Mouse (Mus musculus) midbrain, embryonic 15.5 days (tissue): ENCODE measurements around the gene Gatc. TPM values are rescaled to one million over a fixed set of nuclear protein-coding genes. Genes with fewer than 3 reads are reported as not detected.

Source experiments
- ATAC-seq: fragments of 200-750 bp; cut with Nextera tagmentation; replicated peaks from 2 replicates; pipeline ENCODE4 v1.8.0; 2017; ENCODE audit warnings: moderate TSS enrichment
- H3K27ac ChIP-seq: fragments of 300-500 bp; sonication (generic); 2 replicates; pipeline ENCODE4 v1.5.1; 2015; ENCODE audit warnings: mild to moderate bottlenecking, inconsistent platforms
- H3K27me3 ChIP-seq: fragments of 300-500 bp; sonication (generic); replicated peaks from 2 replicates; pipeline ENCODE4 v1.6.1; 2015; ENCODE audit warnings: inconsistent platforms
- H3K36me3 ChIP-seq: fragments of 300-500 bp; sonication (generic); replicated peaks from 2 replicates; pipeline ENCODE4 v1.6.1; 2015; ENCODE audit warnings: inconsistent platforms
- H3K4me1 ChIP-seq: fragments of 300-500 bp; sonication (generic); 2 replicates; pipeline ENCODE4 v1.6.1; 2015; ENCODE audit warnings: inconsistent platforms
- H3K4me2 ChIP-seq: fragments of 300-500 bp; sonication (generic); 2 replicates; pipeline ENCODE4 v1.6.1; 2015; ENCODE audit warnings: inconsistent platforms, mild to moderate bottlenecking, moderate library complexity
- H3K4me3 ChIP-seq: fragments of 300-500 bp; sonication (generic); 2 replicates; pipeline ENCODE4 v1.5.1; 2015; ENCODE audit warnings: mild to moderate bottlenecking, inconsistent platforms
- H3K9ac ChIP-seq: fragments of 300-500 bp; sonication (generic); 2 replicates; pipeline ENCODE4 v1.6.1; 2015; ENCODE audit warnings: mild to moderate bottlenecking, inconsistent platforms
- H3K9me3 ChIP-seq: fragments of 300-500 bp; sonication (generic); 2 replicates; pipeline ENCODE4 v1.6.1; 2016; ENCODE audit warnings: inconsistent platforms
- WGBS: fragments of 180-500 bp; shearing (Covaris S2); methylation state at CpG from one replicate; pipeline ENCODE4 v1.1.7; 2015; ENCODE audit warnings: mixed read lengths; 5-methylcytosine and 5-hydroxymethylcytosine counted together
- polyA plus RNA-seq: library from polyadenylated mRNA; unstranded; fragments of >200 nt; fragmentation: Nextera tagmentation; extraction: Ambion mirVana; gene quantifications from 2 replicates; pipeline ENCODE4 v1.2.1, GENCODE M21; 2015

Gatc gene
- polyA plus RNA-seq, 1 experiment from 2014 or later, result 39.4 TPM

GRCm38 (mm10) chr5:115358872-115359271 lies 17.9 kb upstream of the Gatc start:
- ATAC-seq, result no peak
- Histone ChIP-seq H3K27me3 (no peaks in the 10 kb centered on the region), H3K9me3 (no peaks in the 10 kb centered on the region), H3K4me1 (no peaks in the 10 kb centered on the region), H3K9ac (no peak overlapping the region), H3K4me2 (no peak overlapping the region), H3K36me3 (no peaks in the 10 kb centered on the region), H3K4me3 (no peak overlapping the region), H3K27ac (no peak overlapping the region)
- 5% methylated on average over 12 of the region's 12 CpGs for WGBS

DNA sequence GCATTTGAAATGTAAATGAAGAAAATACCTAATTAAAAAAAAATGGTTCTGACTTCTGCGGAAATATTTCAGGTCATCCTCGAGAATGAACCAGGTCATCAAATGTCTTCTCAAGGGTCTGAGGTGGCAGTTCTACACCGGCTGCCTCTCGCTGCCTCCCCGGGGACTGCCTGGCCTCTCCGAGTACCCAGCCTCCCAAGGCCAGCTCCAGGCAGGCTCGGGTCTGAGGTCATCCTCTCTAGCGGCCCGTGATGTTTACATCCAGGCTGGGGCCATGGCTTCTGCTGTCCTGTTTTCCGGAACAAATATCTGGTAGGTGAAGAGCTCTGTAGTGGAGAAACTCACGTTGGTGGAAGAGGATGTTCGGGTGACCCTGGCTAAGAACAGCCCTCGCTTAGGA lies 14.1 kb upstream of the Gatc start:
- H3K4me2 ChIP-seq, result no peak overlapping the region
- H3K9me3 ChIP-seq, result no peaks in the 10 kb centered on the region
- H3K4me1 ChIP-seq, result no peaks in the 10 kb centered on the region
- H3K36me3 ChIP-seq, result no peaks in the 10 kb centered on the region
- ATAC-seq, result no peak
- H3K27me3 ChIP-seq, result no peaks in the 10 kb centered on the region
- H3K9ac ChIP-seq, result no peak overlapping the region
- no peak overlapping the region for H3K27ac ChIP-seq
- WGBS, result 61% methylated on average over 13 of the region's 13 CpGs
- no peak overlapping the region for H3K4me3 ChIP-seq

DNA sequence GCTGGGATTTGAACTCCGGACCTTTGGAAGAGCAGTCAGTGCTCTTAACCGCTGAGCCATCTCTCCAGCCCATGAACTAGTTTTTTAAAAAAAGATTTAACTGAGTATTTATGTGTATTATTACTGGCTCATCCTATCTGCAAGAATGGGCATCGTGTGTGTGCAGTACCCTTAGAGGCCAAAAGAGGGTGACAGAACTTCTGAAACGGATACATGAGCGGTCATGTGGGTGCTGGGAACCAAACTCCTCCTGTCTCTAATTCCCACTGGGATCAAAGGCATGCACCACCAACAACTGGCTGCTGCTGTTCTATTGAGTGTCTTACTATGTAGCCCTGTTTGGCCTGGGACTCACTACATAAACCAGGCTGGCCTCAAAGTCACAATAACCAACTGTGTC lies 10.4 kb upstream of the Gatc start:
- Histone ChIP-seq H3K27me3 (no peaks in the 10 kb centered on the region), H3K9ac (no peak overlapping the region), H3K4me3 (no peak overlapping the region), H3K27ac (no peak overlapping the region), H3K9me3 (no peaks in the 10 kb centered on the region), H3K36me3 (no peaks in the 10 kb centered on the region), H3K4me1 (peaks cover 21% of the 10 kb centered on the region), H3K4me2 (no peak overlapping the region)
- no peak for ATAC-seq
- 77% methylated on average over 5 of the region's 5 CpGs for WGBS

GRCm38 (mm10) chr5:115349225-115349555 lies 8.2 kb upstream of the Gatc start:
- H3K4me1 ChIP-seq, result peaks cover 24% of the 10 kb centered on the region
- WGBS, result under 1% methylated on average over 18 of the region's 18 CpGs
- no peaks in the 10 kb centered on the region for H3K9me3 ChIP-seq
- H3K9ac ChIP-seq, result peak overlapping the region; percentile 56
- H3K27me3 ChIP-seq, result no peaks in the 10 kb centered on the region
- H3K27ac ChIP-seq, result peak overlapping the region; percentile 83
- ATAC-seq, result peak; percentile 53
- peak overlapping the region; percentile 62 for H3K4me2 ChIP-seq
- peak overlapping the region; percentile 88 for H3K4me3 ChIP-seq
- peaks cover 14% of the 10 kb centered on the region for H3K36me3 ChIP-seq

DNA sequence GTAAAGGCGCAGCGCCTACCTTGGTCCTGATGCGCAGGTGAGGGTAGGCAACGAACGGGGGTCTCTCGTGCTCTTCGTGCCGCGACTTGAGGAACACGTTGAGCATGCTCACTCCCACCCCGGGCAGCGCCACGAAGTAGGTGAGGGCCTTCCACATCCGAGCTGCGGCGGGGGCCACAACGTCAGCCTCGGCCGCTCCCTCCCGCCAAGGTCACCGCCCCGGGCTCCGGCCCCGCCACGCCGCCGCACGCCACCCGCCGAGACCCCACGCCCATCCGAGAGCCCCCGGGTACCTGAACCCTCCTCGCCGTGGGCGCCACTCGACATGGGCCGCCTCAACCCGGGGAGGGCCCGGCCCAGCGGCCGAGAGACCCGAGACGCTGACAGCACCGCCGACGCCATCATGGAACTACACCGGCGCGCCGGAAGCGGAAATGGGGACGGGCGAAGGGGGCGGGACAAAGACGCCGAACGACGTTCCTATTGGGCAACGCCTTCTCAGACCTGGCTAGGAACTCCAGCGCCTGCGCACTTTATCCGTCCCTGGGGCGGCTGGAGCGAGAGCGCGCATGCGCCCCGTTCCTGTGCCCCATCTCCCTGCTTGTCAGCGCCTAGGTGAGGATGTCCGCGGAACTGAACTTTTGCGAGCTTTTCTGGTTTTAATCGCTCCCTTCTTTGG lies 7.7 kb upstream of the Gatc start, which contains the start of gene Cox6a1:
Gene Cox6a1 (minus strand): TSS at position 436 of the 679 bp plus-strand sequence.
- Histone ChIP-seq H3K4me2 (peak within 1 kb of the TSS; percentile 86), H3K4me3 (peak within 1 kb of the TSS; percentile 88), H3K27ac (peak within 1 kb of the TSS; percentile 83), H3K27me3 (no peaks in the 10 kb centered on the region), H3K36me3 (peaks cover 18% of the 10 kb centered on the region), H3K4me1 (peaks cover 24% of the 10 kb centered on the region), H3K9ac (peak within 1 kb of the TSS; percentile 79), H3K9me3 (no peaks in the 10 kb centered on the region)
- WGBS, result under 1% methylated on average over 67 of the region's 74 CpGs
- peak; percentile 92 for ATAC-seq

- peak overlapping the region; percentile 86 for H3K4me2 ChIP-seq
- no peaks in the 10 kb centered on the region for H3K27me3 ChIP-seq
- H3K9me3 ChIP-seq, result no peaks in the 10 kb centered on the region
- 3% methylated on average over 5 of the region's 5 CpGs for WGBS
- ATAC-seq, result no peak
- no peak overlapping the region for H3K27ac ChIP-seq
- peak overlapping the region; percentile 79; the same call in 1 of the 2 replicates for H3K9ac ChIP-seq
- peak overlapping the region; percentile 88 for H3K4me3 ChIP-seq
- H3K36me3 ChIP-seq, result peaks cover 29% of the 10 kb centered on the region
- H3K4me1 ChIP-seq, result peaks cover 27% of the 10 kb centered on the region
Measured at GRCm38 (mm10) chr5:115347564-115347963, 6.6 kb upstream of the Gatc start.

GRCm38 (mm10) chr5:115341314-115342165 lies 562 bp upstream of the Gatc start:
- peak overlapping the region; percentile 70 for H3K4me3 ChIP-seq
- H3K9me3 ChIP-seq, result no peaks in the 10 kb centered on the region
- H3K27ac ChIP-seq, result peak overlapping the region; percentile 87
- H3K4me2 ChIP-seq, result peak overlapping the region; percentile 67
- 13% methylated on average over 36 of the region's 36 CpGs for WGBS
- H3K4me1 ChIP-seq, result peaks cover 31% of the 10 kb centered on the region
- no peaks in the 10 kb centered on the region for H3K27me3 ChIP-seq
- H3K9ac ChIP-seq, result peak overlapping the region; percentile 85
- peaks cover 32% of the 10 kb centered on the region for H3K36me3 ChIP-seq
- peak; percentile 13 for ATAC-seq

DNA sequence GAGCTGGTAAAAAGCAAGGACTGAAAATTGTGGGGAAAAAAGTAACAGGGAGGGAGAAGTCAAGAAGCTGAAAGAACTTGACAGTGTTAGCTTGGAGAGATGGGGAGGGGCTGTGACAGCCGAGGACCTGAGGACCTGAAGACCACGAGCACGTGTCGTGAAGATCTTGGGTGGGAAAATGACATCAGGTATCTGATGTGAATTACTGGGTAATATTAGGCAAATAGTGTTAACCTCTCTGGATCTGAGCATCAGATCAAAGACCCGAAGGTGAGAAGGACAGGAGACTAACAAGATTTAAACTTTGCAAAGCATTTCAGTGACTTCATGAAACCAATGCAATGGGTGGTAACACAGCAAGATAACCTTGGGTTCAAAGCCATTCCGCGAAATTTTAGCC lies 971 bp downstream of the Gatc start:
- Histone ChIP-seq H3K36me3 (peaks cover 37% of the 10 kb centered on the region), H3K4me3 (peak overlapping the region; percentile 70), H3K4me2 (peak overlapping the region; percentile 67), H3K9me3 (no peaks in the 10 kb centered on the region), H3K27ac (no peak overlapping the region), H3K4me1 (peaks cover 26% of the 10 kb centered on the region), H3K27me3 (no peaks in the 10 kb centered on the region), H3K9ac (peak overlapping the region; percentile 85; the same call in 1 of the 2 replicates)
- no peak for ATAC-seq
- WGBS, result 28% methylated on average over 7 of the region's 7 CpGs

DNA sequence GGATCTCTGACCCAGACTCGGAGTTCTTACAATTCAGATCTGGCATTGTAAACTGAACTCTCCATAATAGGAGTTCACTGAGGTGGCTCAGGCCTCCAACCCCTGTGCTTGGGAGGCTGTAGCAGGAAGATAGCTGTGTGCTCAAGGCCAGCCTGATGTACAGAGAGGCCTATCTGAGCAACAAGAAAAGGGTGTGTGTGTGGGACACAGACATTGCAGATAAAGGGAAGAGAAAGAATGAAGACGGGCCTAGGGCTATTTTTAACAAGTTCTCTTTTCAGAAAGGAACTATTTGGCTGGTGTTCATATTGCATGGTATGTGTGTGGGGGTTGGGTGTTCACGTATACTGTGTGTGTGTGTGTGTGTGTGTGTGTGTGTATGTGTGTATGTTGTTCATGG lies 7.4 kb downstream of the Gatc start:
- H3K4me1 ChIP-seq, result peaks cover 17% of the 10 kb centered on the region
- H3K36me3 ChIP-seq, result peaks cover 60% of the 10 kb centered on the region
- no peak overlapping the region for H3K9ac ChIP-seq
- H3K4me2 ChIP-seq, result no peak overlapping the region
- H3K9me3 ChIP-seq, result no peaks in the 10 kb centered on the region
- no peak overlapping the region for H3K27ac ChIP-seq
- WGBS, result 90% methylated on average over 3 of the region's 3 CpGs
- H3K27me3 ChIP-seq, result no peaks in the 10 kb centered on the region
- no peak overlapping the region for H3K4me3 ChIP-seq
- ATAC-seq, result no peak

GRCm38 (mm10) chr5:115330955-115331354 lies 10.0 kb downstream of the Gatc start:
- H3K4me1 ChIP-seq, result peaks cover 28% of the 10 kb centered on the region
- no peaks in the 10 kb centered on the region for H3K27me3 ChIP-seq
- no peaks in the 10 kb centered on the region for H3K9me3 ChIP-seq
- no peak overlapping the region for H3K4me3 ChIP-seq
- 87% methylated on average over 9 of the region's 9 CpGs for WGBS
- no peak overlapping the region for H3K9ac ChIP-seq
- H3K36me3 ChIP-seq, result peaks cover 59% of the 10 kb centered on the region
- ATAC-seq, result no peak
- no peak overlapping the region for H3K4me2 ChIP-seq
- H3K27ac ChIP-seq, result no peak overlapping the region

DNA sequence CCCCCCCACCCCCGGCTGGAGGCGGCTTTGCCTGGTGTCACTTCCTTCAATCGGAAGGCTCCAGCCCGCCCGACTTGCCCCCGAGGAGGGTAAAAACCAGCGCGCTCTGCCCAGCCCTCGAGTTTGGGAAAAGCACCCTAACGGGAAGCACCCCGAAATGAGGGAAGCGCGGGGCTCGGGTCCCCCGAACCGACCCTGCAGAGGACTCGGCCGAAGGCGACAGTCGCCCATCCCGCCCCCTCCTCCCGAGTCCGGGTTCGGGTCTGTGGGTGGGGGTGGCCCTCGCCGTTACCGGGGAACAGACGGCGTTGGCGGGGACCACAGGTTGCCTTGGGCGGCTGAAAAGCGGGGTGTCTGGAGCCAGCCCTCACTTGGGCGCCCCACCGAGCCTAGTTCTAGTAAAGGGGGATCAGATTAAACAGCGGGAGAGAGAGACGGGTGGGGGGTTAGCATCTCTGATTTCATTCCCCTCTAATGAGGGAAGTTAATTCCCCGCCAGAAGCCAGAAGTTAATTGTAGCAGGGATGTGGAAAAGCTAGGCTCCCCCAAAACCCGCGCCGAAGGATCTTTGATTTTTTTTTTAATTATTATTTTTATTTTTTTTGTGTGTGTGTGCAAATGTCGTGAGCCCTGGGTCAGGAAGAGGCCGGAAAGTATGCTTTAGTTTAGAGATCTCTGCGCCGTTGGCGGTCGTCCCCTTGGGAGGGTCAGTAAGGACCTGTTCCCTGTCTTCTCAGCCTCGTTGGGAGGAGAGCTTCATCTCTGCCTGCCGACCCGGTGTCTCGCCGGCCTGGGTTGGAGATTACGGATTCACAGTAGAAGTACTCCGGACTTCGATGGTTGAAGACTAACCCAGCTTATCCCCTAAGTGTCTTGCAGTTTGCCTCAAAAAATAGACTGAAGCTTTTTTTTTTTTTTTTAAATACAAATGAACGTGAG lies 13.1 kb downstream of the Gatc start:
- Histone ChIP-seq H3K9ac (peak overlapping the region; percentile 94), H3K27ac (peak overlapping the region; percentile 91), H3K27me3 (no peaks in the 10 kb centered on the region), H3K4me3 (peak overlapping the region; percentile 96), H3K4me2 (peak overlapping the region; percentile 88), H3K36me3 (peaks cover 29% of the 10 kb centered on the region), H3K4me1 (peaks cover 33% of the 10 kb centered on the region), H3K9me3 (no peaks in the 10 kb centered on the region)
- ATAC-seq, result peak; percentile 32; the same call in 1 of the 2 replicates
- WGBS, result under 1% methylated on average over 55 of the region's 55 CpGs
